Mouse (Mus musculus) midbrain, embryonic 14.5 days (tissue): ENCODE measurements around the gene Wnt10b. TPM values are rescaled to one million over a fixed set of nuclear protein-coding genes. Genes with fewer than 3 reads are reported as not detected.
A peak's percentile ranks its signal among the peaks of the same experiment; 100 is the strongest.

Source experiments
- ATAC-seq: fragments of 200-750 bp; cut with Nextera tagmentation; 2 replicates; pipeline ENCODE4 v1.8.0; 2017; ENCODE audit warnings: moderate number of reproducible peaks, moderate library complexity; ENCODE audit not compliant: low FRiP score, low TSS enrichment
- DNase-seq: peaks from one replicate; pipeline ENCODE4 v3.0.0-alpha.2; 2015
- H3K27ac ChIP-seq: fragments of 300-500 bp; sonication (generic); replicated peaks from 2 replicates; pipeline ENCODE4 v1.5.1; 2014; ENCODE audit warnings: mild to moderate bottlenecking, low read depth, low read length, moderate library complexity
- H3K27me3 ChIP-seq: fragments of 300-500 bp; sonication (generic); 2 replicates; pipeline ENCODE4 v1.6.1; 2014; ENCODE audit warnings: low read length, control low read depth, mixed read lengths; ENCODE audit not compliant: control insufficient read depth, insufficient read depth
- H3K36me3 ChIP-seq: fragments of 300-500 bp; sonication (generic); 2 replicates; pipeline ENCODE4 v1.6.1; 2014; ENCODE audit warnings: low read length, control low read depth; ENCODE audit not compliant: control insufficient read depth, insufficient read depth
- H3K4me1 ChIP-seq: fragments of 300-500 bp; sonication (generic); 2 replicates; pipeline ENCODE4 v1.6.1; 2014; ENCODE audit warnings: mild to moderate bottlenecking, antibody characterized with exemption, low read length, control low read depth; ENCODE audit not compliant: control insufficient read depth, insufficient read depth
- H3K4me2 ChIP-seq: fragments of 300-500 bp; sonication (generic); 2 replicates; pipeline ENCODE4 v1.6.1; 2014; ENCODE audit warnings: mild to moderate bottlenecking, low read length, moderate library complexity
- H3K4me3 ChIP-seq: fragments of 300-500 bp; sonication (generic); replicated peaks from 2 replicates; pipeline ENCODE4 v1.5.1; 2014; ENCODE audit warnings: low read depth, low read length
- H3K9ac ChIP-seq: fragments of 300-500 bp; sonication (generic); replicated peaks from 2 replicates; pipeline ENCODE4 v1.6.1; 2014; ENCODE audit warnings: mild to moderate bottlenecking, low read length, moderate library complexity
- H3K9me3 ChIP-seq: fragments of 300-500 bp; sonication (generic); 2 replicates; pipeline ENCODE4 v1.6.1; 2016; ENCODE audit warnings: low read length, control low read depth, mixed read lengths; ENCODE audit not compliant: control insufficient read depth
- WGBS: fragments of 180-500 bp; shearing (Covaris S2); extraction: QIAGEN DNeasy Blood & Tissue Kit; methylation state at CpG from one replicate; pipeline ENCODE4 v1.1.7; 2014; 5-methylcytosine and 5-hydroxymethylcytosine counted together
- polyA plus RNA-seq: library from polyadenylated mRNA; unstranded; fragments of >200 nt; fragmentation: Nextera tagmentation; extraction: Ambion mirVana; gene quantifications from 2 replicates; pipeline ENCODE4 v1.2.1, GENCODE M21; 2014

Wnt10b gene
- polyA plus RNA-seq, 1 experiment from 2014 or later: not detected

GRCm38 (mm10) chr15:98791221-98791620, 13.3 kb upstream of the Wnt10b start:
- Histone ChIP-seq H3K9me3 (no peaks in the 10 kb centered on the region), H3K36me3 (no peaks in the 10 kb centered on the region), H3K27ac (no peak overlapping the region), H3K4me1 (0 out of 2 replicates have a peak, but pooled peaks cover 5% of the 10 kb centered on the region), H3K9ac (no peak overlapping the region), H3K27me3 (peaks cover 96% of the 10 kb centered on the region), H3K4me3 (peak overlapping the region; percentile 14), H3K4me2 (peak overlapping the region; percentile 25; the same call in 1 of the 2 replicates)
- 1% methylated on average over 12 of the region's 12 CpGs for WGBS
- DNase-seq (no peak), ATAC-seq (no peak)

GRCm38 (mm10) chr15:98790761-98791160, 12.8 kb upstream of the Wnt10b start:
- Histone ChIP-seq H3K9ac (peak overlapping the region; percentile 23; the same call in 1 of the 2 replicates), H3K36me3 (no peaks in the 10 kb centered on the region), H3K27me3 (peaks cover 94% of the 10 kb centered on the region), H3K9me3 (0 out of 2 replicates have a peak, but pooled peaks cover 2% of the 10 kb centered on the region), H3K27ac (no peak overlapping the region), H3K4me3 (peak overlapping the region; percentile 14), H3K4me2 (peak overlapping the region; percentile 25; the same call in 1 of the 2 replicates), H3K4me1 (0 out of 2 replicates have a peak, but pooled peaks cover 5% of the 10 kb centered on the region)
- ATAC-seq (no peak), DNase-seq (peak; percentile 34)
- under 1% methylated on average over 23 of the region's 23 CpGs for WGBS

DNA sequence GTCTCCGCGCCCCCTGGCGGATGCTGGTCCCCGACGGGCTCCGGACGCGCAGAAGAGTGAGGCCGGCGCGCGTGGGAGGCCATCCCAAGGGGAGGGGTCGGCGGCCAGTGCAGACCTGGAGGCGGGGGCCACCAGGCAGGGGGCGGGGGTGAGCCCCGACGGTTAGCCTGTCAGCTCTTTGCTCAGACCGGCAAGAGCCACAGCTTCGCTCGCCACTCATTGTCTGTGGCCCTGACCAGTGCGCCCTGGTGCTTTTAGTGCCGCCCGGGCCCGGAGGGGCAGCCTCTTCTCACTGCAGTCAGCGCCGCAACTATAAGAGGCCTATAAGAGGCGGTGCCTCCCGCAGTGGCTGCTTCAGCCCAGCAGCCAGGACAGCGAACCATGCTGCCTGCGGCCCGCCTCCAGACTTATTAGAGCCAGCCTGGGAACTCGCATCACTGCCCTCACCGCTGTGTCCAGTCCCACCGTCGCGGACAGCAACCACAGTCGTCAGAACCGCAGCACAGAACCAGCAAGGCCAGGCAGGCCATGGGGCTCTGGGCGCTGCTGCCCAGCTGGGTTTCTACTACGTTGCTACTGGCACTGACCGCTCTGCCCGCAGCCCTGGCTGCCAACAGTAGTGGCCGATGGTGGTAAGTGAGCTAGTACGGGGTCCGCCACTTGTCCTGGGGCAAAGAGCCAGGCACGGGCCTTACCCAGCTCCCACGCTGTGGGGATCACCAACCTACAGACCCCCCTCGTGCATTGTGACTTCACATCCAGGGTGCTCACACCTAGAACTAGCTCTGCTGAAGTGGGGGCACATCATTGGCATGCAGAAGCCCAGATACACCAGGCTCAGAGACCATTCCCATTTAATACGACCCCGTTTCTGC, 11.9 kb upstream of the Wnt10b start, which contains the start of gene Wnt1:
TSS of gene Wnt1 (plus strand) at position 197 of the 875 bp plus-strand sequence.
- Histone ChIP-seq H3K27me3 (peaks cover 90% of the 10 kb centered on the region), H3K4me1 (0 out of 2 replicates have a peak, but pooled peaks cover 5% of the 10 kb centered on the region), H3K27ac (no peak within 1 kb of the TSS), H3K36me3 (no peaks in the 10 kb centered on the region), H3K4me3 (peak within 1 kb of the TSS; percentile 14; the same call in 1 of the 2 replicates), H3K4me2 (peak within 1 kb of the TSS; percentile 17; the same call in 1 of the 2 replicates), H3K9ac (no peak within 1 kb of the TSS; the same call in 1 of the 2 replicates), H3K9me3 (0 out of 2 replicates have a peak, but pooled peaks cover 2% of the 10 kb centered on the region)
- peak; percentile 75 for DNase-seq
- under 1% methylated on average over 51 of the region's 51 CpGs for WGBS
- no peak for ATAC-seq

GRCm38 (mm10) chr15:98788972-98789660, 11.2 kb upstream of the Wnt10b start:
- H3K27ac ChIP-seq: no peak overlapping the region
- H3K36me3 ChIP-seq: no peaks in the 10 kb centered on the region
- 0 out of 2 replicates have a peak, but pooled peaks cover 5% of the 10 kb centered on the region for H3K4me1 ChIP-seq
- 10% methylated on average over 24 of the region's 24 CpGs for WGBS
- peaks cover 82% of the 10 kb centered on the region for H3K27me3 ChIP-seq
- no peak overlapping the region for H3K4me3 ChIP-seq
- no peak overlapping the region for H3K4me2 ChIP-seq
- ATAC-seq: no peak
- 0 out of 2 replicates have a peak, but pooled peaks cover 2% of the 10 kb centered on the region for H3K9me3 ChIP-seq
- H3K9ac ChIP-seq: no peak overlapping the region
- DNase-seq: no peak

DNA sequence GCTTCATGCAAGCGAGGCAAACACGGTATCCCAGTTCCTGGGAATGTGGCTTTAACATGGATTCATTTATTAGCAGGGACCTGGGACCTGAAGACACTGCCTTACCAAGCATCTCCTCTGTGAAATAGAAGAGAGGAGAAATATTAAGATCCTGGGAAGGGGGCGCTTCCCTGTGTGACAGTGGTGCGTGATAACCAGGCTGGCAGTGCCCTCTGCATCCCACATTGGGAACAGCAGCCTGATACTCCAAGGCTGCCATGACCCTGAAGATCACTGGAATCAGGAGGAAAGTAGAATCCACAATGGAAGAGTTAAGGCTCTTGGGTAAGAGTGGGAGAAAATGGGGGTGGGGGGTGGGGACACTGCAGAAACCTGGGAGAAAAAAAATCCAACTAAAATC, 10.0 kb upstream of the Wnt10b start:
- Histone ChIP-seq H3K27ac (no peak overlapping the region), H3K9me3 (0 out of 2 replicates have a peak, but pooled peaks cover 2% of the 10 kb centered on the region), H3K9ac (no peak overlapping the region), H3K4me2 (no peak overlapping the region), H3K36me3 (no peaks in the 10 kb centered on the region), H3K4me1 (0 out of 2 replicates have a peak, but pooled peaks cover 5% of the 10 kb centered on the region), H3K4me3 (no peak overlapping the region), H3K27me3 (peaks cover 70% of the 10 kb centered on the region)
- no peak for ATAC-seq
- peak; percentile 77 for DNase-seq
- 49% methylated on average over 4 of the region's 4 CpGs for WGBS

- ATAC-seq: no peak
- 0 out of 2 replicates have a peak, but pooled peaks cover 2% of the 10 kb centered on the region for H3K4me1 ChIP-seq
- H3K27me3 ChIP-seq: peaks cover 67% of the 10 kb centered on the region
- no peak overlapping the region for H3K4me2 ChIP-seq
- DNase-seq: peak; percentile 53
- no peaks in the 10 kb centered on the region for H3K36me3 ChIP-seq
- no peak overlapping the region for H3K9ac ChIP-seq
- no peak overlapping the region for H3K4me3 ChIP-seq
- H3K27ac ChIP-seq: no peak overlapping the region
- 50% methylated on average over 7 of the region's 7 CpGs for WGBS
- H3K9me3 ChIP-seq: 0 out of 2 replicates have a peak, but pooled peaks cover 2% of the 10 kb centered on the region
These were observed 7.8 kb upstream of the Wnt10b start for GRCm38 (mm10) chr15:98785744-98786143.

DNA sequence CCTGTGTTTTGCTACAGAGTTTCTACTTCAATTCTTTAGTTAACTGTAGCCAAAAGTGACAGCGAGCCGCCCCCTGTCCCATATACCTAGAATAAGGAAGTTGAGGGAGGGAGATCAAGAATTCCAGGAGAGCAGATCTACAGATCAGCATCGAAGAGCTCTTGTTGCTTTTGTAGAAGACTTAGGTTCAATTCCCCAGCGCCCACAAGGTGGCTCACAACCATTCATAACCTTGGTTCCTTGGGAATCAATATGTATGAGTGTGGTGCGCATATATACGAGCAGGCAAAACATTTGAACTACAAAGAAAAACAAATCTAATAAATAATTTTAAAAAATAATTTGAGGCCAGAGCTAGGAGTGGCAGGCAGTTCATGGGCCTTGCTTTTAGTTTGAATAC, 3.2 kb upstream of the Wnt10b start:
- no peak overlapping the region for H3K27ac ChIP-seq
- no peak overlapping the region for H3K4me2 ChIP-seq
- H3K9me3 ChIP-seq: 0 out of 2 replicates have a peak, but pooled peaks cover 2% of the 10 kb centered on the region
- WGBS: 37% methylated on average over 6 of the region's 6 CpGs
- H3K4me3 ChIP-seq: no peak overlapping the region
- DNase-seq (no peak), ATAC-seq (no peak)
- peaks cover 70% of the 10 kb centered on the region for H3K27me3 ChIP-seq
- H3K9ac ChIP-seq: no peak overlapping the region
- H3K4me1 ChIP-seq: peaks cover 7% of the 10 kb centered on the region
- no peaks in the 10 kb centered on the region for H3K36me3 ChIP-seq

DNA sequence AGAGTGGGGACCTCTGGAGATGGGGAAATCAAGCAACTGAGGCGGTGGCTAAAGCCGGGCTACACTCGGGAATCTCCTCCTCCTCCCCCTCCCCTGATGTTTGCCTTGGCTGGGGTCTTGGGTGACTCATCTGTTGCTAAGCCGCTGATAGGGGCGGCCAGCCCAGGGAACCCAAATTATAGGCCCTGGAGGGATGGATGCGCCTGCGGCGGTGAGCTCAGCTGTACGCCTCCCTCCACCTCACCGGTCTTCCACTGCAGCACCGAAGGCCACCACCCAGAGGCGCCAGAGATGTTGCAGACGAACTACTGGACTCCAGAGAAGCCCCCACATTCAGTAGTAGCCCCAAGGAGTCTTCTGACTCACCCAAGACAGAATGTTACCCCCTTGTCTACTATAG, 2.6 kb upstream of the Wnt10b start:
- peaks cover 72% of the 10 kb centered on the region for H3K27me3 ChIP-seq
- H3K9me3 ChIP-seq: no peaks in the 10 kb centered on the region
- WGBS: 3% methylated on average over 13 of the region's 13 CpGs
- no peak overlapping the region for H3K9ac ChIP-seq
- H3K4me2 ChIP-seq: no peak overlapping the region
- H3K4me1 ChIP-seq: peaks cover 13% of the 10 kb centered on the region
- no peak overlapping the region for H3K4me3 ChIP-seq
- no peak for ATAC-seq
- DNase-seq: peak; percentile 33
- no peak overlapping the region for H3K27ac ChIP-seq
- H3K36me3 ChIP-seq: no peaks in the 10 kb centered on the region
